Mouse (Mus musculus): ENCODE results near the gene Slc38a4. TPM values are rescaled to one million over a fixed set of nuclear protein-coding genes. Genes with fewer than 3 reads are reported as not detected.
A peak's percentile ranks its signal among the peaks of the same experiment; 100 is the strongest.

Slc38a4 gene
- total and polyA plus RNA-seq, 3 experiments, result under 0.01 TPM; not detected in 2

DNA sequence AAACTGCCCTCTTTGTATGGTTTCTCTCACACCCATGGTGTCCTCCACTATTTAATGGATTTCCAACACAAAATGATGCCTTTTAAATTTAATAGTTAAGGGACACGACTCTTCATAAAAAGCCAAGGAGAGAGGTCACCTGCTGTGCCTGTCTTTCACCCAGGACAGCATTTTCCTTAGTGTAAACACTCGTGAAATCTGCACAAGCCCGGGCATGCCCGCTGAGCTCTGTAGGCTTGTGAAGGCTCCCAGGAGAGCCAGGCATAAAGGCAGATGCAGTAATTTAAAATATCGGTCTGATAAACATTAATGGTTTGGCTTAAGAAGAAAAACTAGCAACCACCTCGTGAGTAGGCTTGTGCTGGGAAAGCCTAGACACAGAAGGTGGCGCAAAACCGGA, 103.3 kb downstream of the Slc38a4 start:
- Histone ChIP-seq H3K4me3 (ENCODE audit: low read depth, low read length) (no peak overlapping the region), H3K27me3 (ENCODE audit: insufficient read depth, low read length) (no peaks in the 10 kb centered on the region), H3K36me3 (replicated peaks) (no peaks in the 10 kb centered on the region), H3K9me3 (replicated peaks) (peaks cover 55% of the 10 kb centered on the region), H3K4me1 (ENCODE audit: insufficient read depth, low read depth, low read length) (no peaks in the 10 kb centered on the region)
- ATAC-seq (ENCODE audit: extremely low read depth, insufficient number of reproducible peaks, low FRiP score, poor library complexity, severe bottlenecking), result no peak
- TF ChIP-seq POLR2AphosphoS5 (IDR thresholded peaks at IDR 0.05; ENCODE audit: insufficient replicate concordance, low read depth, low read length), result no peak
- no peak for TF ChIP-seq GATA2 (IDR thresholded peaks at IDR 0.05; ENCODE audit: borderline replicate concordance, low read depth, low read length)
- no peak for TF ChIP-seq TAL1 (conservative IDR thresholded peaks at IDR 0.05; ENCODE audit: low read depth, low read length)
- no peak for TF ChIP-seq CTCF (IDR thresholded peaks at IDR 0.05; ENCODE audit: low read depth, low read length)
- TF ChIP-seq GATA1 (IDR thresholded peaks at IDR 0.05; ENCODE audit: borderline replicate concordance, low read length), result no peak
- no peak for DNase-seq (ENCODE audit: low spot score)

GRCm38 (mm10) chr15:96951783-96952182, 104.0 kb downstream of the Slc38a4 start:
- Histone ChIP-seq H3K27me3 (ENCODE audit: insufficient read depth, low read length) (no peaks in the 10 kb centered on the region), H3K4me1 (ENCODE audit: insufficient read depth, low read depth, low read length) (no peaks in the 10 kb centered on the region), H3K9me3 (replicated peaks) (peaks cover 54% of the 10 kb centered on the region), H3K36me3 (replicated peaks) (no peaks in the 10 kb centered on the region), H3K4me3 (ENCODE audit: low read depth, low read length) (no peak overlapping the region)
- ATAC-seq (ENCODE audit: extremely low read depth, insufficient number of reproducible peaks, low FRiP score, poor library complexity, severe bottlenecking) (no peak), DNase-seq (ENCODE audit: low spot score) (no peak)
- TF ChIP-seq TAL1 (conservative IDR thresholded peaks at IDR 0.05; ENCODE audit: low read depth, low read length) (no peak), CTCF (IDR thresholded peaks at IDR 0.05; ENCODE audit: low read depth, low read length) (no peak), POLR2AphosphoS5 (IDR thresholded peaks at IDR 0.05; ENCODE audit: insufficient replicate concordance, low read depth, low read length) (no peak), GATA1 (IDR thresholded peaks at IDR 0.05; ENCODE audit: borderline replicate concordance, low read length) (no peak), GATA2 (IDR thresholded peaks at IDR 0.05; ENCODE audit: borderline replicate concordance, low read depth, low read length) (no peak)

- TF ChIP-seq GATA1 (IDR thresholded peaks at IDR 0.05; ENCODE audit: borderline replicate concordance, low read length) (no peak), GATA2 (IDR thresholded peaks at IDR 0.05; ENCODE audit: borderline replicate concordance, low read depth, low read length) (no peak), CTCF (IDR thresholded peaks at IDR 0.05; ENCODE audit: low read depth, low read length) (peak; percentile 4; the same call in 1 of the 2 replicates)
- no peaks in the 10 kb centered on the region for H3K27me3 ChIP-seq (ENCODE audit: insufficient read depth, low read length)
- ATAC-seq (ENCODE audit: extremely low read depth, insufficient number of reproducible peaks, low FRiP score, poor library complexity, severe bottlenecking), result no peak
- peak overlapping the region; percentile 30; the same call in 1 of the 2 replicates for H3K4me3 ChIP-seq (ENCODE audit: low read depth, low read length)
- no peak for DNase-seq (ENCODE audit: low spot score)
- H3K4me1 ChIP-seq (ENCODE audit: insufficient read depth, low read depth, low read length), result no peaks in the 10 kb centered on the region
- no peaks in the 10 kb centered on the region for H3K36me3 ChIP-seq (replicated peaks)
- H3K9me3 ChIP-seq (replicated peaks), result peaks cover 48% of the 10 kb centered on the region
Observed at GRCm38 (mm10) chr15:96948471-96948870, 107.3 kb downstream of the Slc38a4 start.

Other genes starting within 250 kb of the Slc38a4 start
- 35.4 and 41.1 TPM in 2 replicates for gene Pced1b, start 191.2 kb upstream of the Slc38a4 start, total RNA-seq (2014; fragmentation: Nextera tagmentation)
- 5.1 and 6.6 TPM in 2 replicates for gene Pced1b, start 191.2 kb upstream of the Slc38a4 start, total RNA-seq (2017)
- gene Pced1b, start 191.2 kb upstream of the Slc38a4 start, polyA plus RNA-seq (2012), result 6.7 and 8.8 TPM in 2 replicates
- not detected in 2 replicates for gene Amigo2, start 191.3 kb upstream of the Slc38a4 start, total RNA-seq (2014; fragmentation: Nextera tagmentation)
- gene Amigo2, start 191.3 kb upstream of the Slc38a4 start, total RNA-seq (2017), result 0.06 and 0.16 TPM in 2 replicates
- not detected in 2 replicates for gene Amigo2, start 191.3 kb upstream of the Slc38a4 start, polyA plus RNA-seq (2012)

Measured in G1E (cell line).